Mouse (Mus musculus) ES-E14 (cell line): ENCODE results near the gene 6430531B16Rik.

Source experiments
- CHD2 ChIP-seq: IDR thresholded peaks from 2 replicates; pipeline ENCODE4 v1.6.1; 2014; ENCODE audit warnings: mild to moderate bottlenecking, low read depth, low read length, inconsistent platforms
- HCFC1 ChIP-seq: IDR thresholded peaks from 2 replicates; pipeline ENCODE4 v1.6.1; 2012; ENCODE audit warnings: low read length, inconsistent platforms, borderline replicate concordance; ENCODE audit not compliant: insufficient read depth
- MAFK ChIP-seq: IDR thresholded peaks from 2 replicates; pipeline ENCODE4 v1.6.1; 2014; ENCODE audit warnings: mild to moderate bottlenecking, low read depth, low read length, inconsistent platforms; ENCODE audit not compliant: insufficient read depth
- ZC3H11A ChIP-seq: IDR thresholded peaks from 2 replicates; pipeline ENCODE4 v1.6.1; 2012; ENCODE audit warnings: low read depth, mild to moderate bottlenecking, inconsistent platforms, low read length, borderline replicate concordance
- ZNF384 ChIP-seq: IDR thresholded peaks from 2 replicates; pipeline ENCODE4 v1.6.1; 2012; ENCODE audit warnings: low read depth, low read length, inconsistent platforms

- TF ChIP-seq ZNF384 (no peak), ZC3H11A (no peak), HCFC1 (no peak), MAFK (no peak), CHD2 (no peak)
These were observed 3.5 kb upstream of the 6430531B16Rik start for GRCm38 (mm10) chr7:139982058-139982457.
